Mouse (Mus musculus) heart, embryonic 13.5 days (tissue): ENCODE measurements at regions not wholly inside any gene's neighbourhood (a gene's known extent, or its start where the extent isn't known, plus 50 kb on each side); places are given as distances from the start of the nearest gene placed in this dataset.
"Not testable (repeated sequence)": the region's sequence is repeated elsewhere in the genome, so short reads cannot be mapped to it uniquely, and the experiment has no call there.

Experiments
- ATAC-seq: fragments of 200-750 bp; cut with Nextera tagmentation; 2 replicates; pipeline ENCODE4 v1.8.0; 2017; ENCODE audit warnings: moderate TSS enrichment; ENCODE audit not compliant: insufficient number of reproducible peaks, low FRiP score, low TSS enrichment; ENCODE audit errors: extremely low read depth
- H3K27ac ChIP-seq: fragments of 300-500 bp; sonication (generic); replicated peaks from 2 replicates; pipeline ENCODE4 v1.5.1; 2015; ENCODE audit warnings: moderate library complexity, mild to moderate bottlenecking, inconsistent platforms
- H3K27me3 ChIP-seq: fragments of 300-500 bp; sonication (generic); replicated peaks from 2 replicates; pipeline ENCODE4 v1.6.1; 2015; ENCODE audit warnings: mild to moderate bottlenecking, inconsistent platforms
- H3K36me3 ChIP-seq: fragments of 300-500 bp; sonication (generic); 2 replicates; pipeline ENCODE4 v1.6.1; 2015; ENCODE audit warnings: mild to moderate bottlenecking, inconsistent platforms
- H3K4me1 ChIP-seq: fragments of 300-500 bp; sonication (generic); 2 replicates; pipeline ENCODE4 v1.6.1; 2015; ENCODE audit warnings: inconsistent platforms
- H3K4me2 ChIP-seq: fragments of 300-500 bp; sonication (generic); 2 replicates; pipeline ENCODE4 v1.6.1; 2015; ENCODE audit warnings: inconsistent platforms, mild to moderate bottlenecking, moderate library complexity
- H3K4me3 ChIP-seq: fragments of 300-500 bp; sonication (generic); 2 replicates; pipeline ENCODE4 v1.5.1; 2015; ENCODE audit warnings: moderate library complexity, mild to moderate bottlenecking, inconsistent platforms
- H3K9ac ChIP-seq: fragments of 300-500 bp; sonication (generic); 2 replicates; pipeline ENCODE4 v1.6.1; 2015; ENCODE audit warnings: inconsistent platforms, mild to moderate bottlenecking, moderate library complexity
- H3K9me3 ChIP-seq: fragments of 300-500 bp; sonication (generic); 2 replicates; pipeline ENCODE4 v1.6.1; 2016; ENCODE audit warnings: inconsistent platforms
- WGBS: fragments of 180-500 bp; shearing (Covaris S2); methylation state at CpG from one replicate; pipeline ENCODE4 v1.1.7; 2015; ENCODE audit warnings: mixed read lengths; 5-methylcytosine and 5-hydroxymethylcytosine counted together

DNA sequence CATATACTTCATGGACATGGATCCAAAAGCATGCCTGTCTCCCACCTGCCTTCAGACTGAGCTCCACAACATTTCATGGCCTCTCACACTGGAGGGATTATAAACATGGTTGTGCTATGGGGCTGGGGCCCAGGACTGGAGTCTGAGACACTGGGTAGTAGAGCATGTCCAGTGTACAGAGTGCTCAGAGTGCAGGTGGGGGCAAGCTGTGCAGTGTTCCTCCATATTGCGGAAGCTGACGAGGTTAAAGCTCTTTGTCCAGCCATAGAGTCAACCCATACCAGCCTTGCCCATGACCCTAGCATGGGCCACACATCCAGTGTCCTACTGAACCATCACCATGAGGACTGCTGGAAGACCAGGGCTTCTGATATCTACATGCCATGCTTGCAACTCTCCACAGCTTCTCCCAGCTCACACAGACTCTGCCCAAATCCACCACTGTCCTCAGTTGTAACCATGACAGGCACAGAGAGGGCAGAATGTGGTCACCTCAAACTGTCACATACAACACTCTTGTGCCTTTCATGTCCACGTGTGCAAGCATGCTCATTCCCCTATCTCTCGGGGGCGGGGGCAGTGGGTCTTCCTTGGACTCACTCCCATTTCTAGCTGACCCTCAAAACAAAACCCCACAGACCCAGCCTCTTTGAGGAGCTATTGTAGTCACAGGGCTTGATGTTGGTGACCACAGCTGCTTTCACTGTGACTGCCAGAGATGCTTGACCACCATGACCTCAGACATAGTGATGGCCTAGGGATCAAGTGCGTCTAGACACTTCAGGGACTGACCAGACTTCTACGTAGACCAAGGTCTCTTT is 55.9 kb downstream of the Tmem121 start:
- H3K4me1 ChIP-seq: no peaks in the 10 kb centered on the region
- no peaks in the 10 kb centered on the region for H3K9me3 ChIP-seq
- no peaks in the 10 kb centered on the region for H3K27me3 ChIP-seq
- ATAC-seq: no peak
- WGBS: 76% methylated on average over 7 of the region's 7 CpGs
- no peak overlapping the region for H3K4me3 ChIP-seq
- no peaks in the 10 kb centered on the region for H3K36me3 ChIP-seq
- H3K4me2 ChIP-seq: no peak overlapping the region
- no peak overlapping the region for H3K9ac ChIP-seq
- no peak overlapping the region for H3K27ac ChIP-seq

DNA sequence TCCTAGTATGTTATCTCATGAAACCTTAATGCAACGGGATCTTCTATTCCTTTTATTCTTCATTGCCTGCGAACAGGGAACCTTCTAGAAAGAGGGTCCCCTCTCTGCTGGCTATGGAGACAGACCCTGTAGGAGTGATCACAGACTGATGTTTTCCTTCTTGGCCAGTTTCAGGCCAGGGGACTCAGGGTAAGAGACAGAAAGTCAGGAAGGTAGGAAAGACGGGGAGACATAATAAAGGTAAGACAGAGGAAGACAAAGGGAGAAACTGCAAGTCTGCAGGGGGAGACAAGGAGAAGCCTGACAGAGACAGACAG is 56.4 kb downstream of the Tmem121 start:
- H3K27me3 ChIP-seq: no peaks in the 10 kb centered on the region
- no peaks in the 10 kb centered on the region for H3K4me1 ChIP-seq
- 69% methylated on average over 3 of the region's 3 CpGs for WGBS
- ATAC-seq: no peak
- H3K9ac ChIP-seq: no peak overlapping the region
- H3K4me3 ChIP-seq: no peak overlapping the region
- H3K9me3 ChIP-seq: no peaks in the 10 kb centered on the region
- no peaks in the 10 kb centered on the region for H3K36me3 ChIP-seq
- no peak overlapping the region for H3K4me2 ChIP-seq
- H3K27ac ChIP-seq: no peak overlapping the region

DNA sequence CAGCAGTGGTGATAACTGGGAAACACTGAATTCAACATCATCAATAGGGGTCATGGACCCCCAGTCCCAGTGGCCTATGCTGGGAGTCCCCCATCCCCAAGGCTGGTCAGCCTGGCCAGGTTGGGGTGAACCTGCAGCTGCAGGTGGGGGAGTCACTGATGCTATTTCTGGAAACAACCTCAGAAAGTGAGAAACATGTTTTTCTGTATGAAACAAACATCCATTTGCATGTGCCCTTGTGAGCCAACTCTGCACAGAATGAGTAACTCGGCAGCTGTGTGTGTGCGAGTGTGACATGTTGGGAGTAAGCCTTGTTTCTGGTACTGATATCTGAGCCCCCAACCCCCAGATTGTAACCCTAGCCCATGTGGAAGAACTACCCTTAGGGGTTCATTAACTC is 59.0 kb downstream of the Tmem121 start:
- ATAC-seq: no peak
- Histone ChIP-seq H3K27me3 (no peaks in the 10 kb centered on the region), H3K36me3 (no peaks in the 10 kb centered on the region), H3K9ac (no peak overlapping the region), H3K27ac (no peak overlapping the region), H3K4me2 (no peak overlapping the region), H3K9me3 (no peaks in the 10 kb centered on the region), H3K4me3 (no peak overlapping the region), H3K4me1 (no peaks in the 10 kb centered on the region)
- WGBS: 89% methylated on average over 2 of the region's 2 CpGs

DNA sequence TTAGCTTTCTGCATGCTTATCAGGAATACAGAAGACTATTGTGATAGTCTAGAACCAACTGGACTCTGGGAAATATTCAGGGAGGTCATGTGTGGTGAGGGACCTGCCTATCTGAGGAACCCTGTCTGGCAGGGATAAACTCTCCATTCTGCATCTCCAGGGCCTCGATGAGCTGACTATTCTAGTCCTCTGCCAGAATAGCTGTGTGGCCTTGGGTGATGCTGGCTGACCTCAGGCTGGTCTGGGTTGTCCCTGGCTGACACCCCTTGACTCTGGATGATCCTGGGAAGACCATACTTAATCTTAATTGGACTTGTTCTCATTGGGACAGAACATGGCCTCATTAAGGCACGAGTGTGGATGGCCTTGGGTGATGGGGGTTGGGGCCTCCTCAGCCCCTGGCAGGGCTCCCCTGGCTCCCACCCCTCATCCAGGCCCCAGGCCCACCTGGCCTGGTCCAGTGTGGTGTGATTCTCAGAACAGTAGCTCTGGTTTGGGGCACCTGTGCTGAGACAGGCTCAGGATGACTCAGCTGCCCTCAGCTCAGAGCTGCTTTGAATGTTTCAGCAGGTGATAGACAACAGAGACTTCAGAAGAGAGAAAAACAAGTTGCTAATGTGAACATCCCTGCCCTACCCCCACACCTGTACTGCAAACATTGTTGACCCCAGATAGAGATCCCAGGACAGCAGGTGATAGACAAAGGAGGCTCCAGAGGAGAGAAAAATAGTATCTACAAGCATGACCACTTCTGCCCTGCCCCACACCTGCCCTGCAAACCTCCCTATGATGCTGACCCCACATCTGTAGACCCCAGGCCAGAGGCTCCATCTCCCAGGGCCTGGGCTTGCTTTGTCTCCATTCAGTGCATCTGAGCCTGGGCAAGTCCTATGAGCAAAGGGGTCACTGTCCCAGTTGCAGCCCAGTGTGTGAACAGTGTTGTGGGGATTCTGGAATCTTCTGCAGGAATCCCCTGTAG is 68.0 kb downstream of the Tmem121 start:
- H3K27me3 ChIP-seq, ATAC-seq, H3K4me1 ChIP-seq, H3K9ac ChIP-seq, H3K4me2 ChIP-seq, H3K4me3 ChIP-seq, H3K36me3 ChIP-seq, H3K27ac ChIP-seq, H3K9me3 ChIP-seq: not testable (repeated sequence)
- 43% methylated on average over 2 of the region's 2 CpGs for WGBS

DNA sequence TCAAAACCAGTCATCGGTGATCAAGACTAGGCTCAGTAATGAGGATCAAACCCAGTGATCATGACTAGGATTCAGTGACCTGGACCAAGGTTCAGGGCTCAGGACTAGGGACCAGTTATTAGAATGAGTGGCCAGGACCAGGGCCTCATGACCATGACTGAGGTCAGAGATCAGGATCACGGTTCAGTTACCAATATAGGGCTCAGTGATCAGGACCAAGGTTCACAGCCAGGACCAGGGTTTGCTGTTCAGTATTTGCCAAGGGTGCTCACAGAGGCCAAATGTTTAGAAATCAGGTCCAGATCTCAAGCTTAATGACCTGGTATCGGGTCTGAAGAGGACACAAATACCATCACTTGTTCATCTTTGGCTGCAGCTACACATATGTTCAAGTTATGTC is 69.6 kb downstream of the Tmem121 start:
- no peaks in the 10 kb centered on the region for H3K4me1 ChIP-seq
- H3K4me3 ChIP-seq: no peak overlapping the region
- 78% methylated on average over 3 of the region's 3 CpGs for WGBS
- H3K9me3 ChIP-seq: no peaks in the 10 kb centered on the region
- H3K27me3 ChIP-seq: no peaks in the 10 kb centered on the region
- no peak for ATAC-seq
- no peaks in the 10 kb centered on the region for H3K36me3 ChIP-seq
- H3K9ac ChIP-seq: no peak overlapping the region
- no peak overlapping the region for H3K27ac ChIP-seq
- H3K4me2 ChIP-seq: no peak overlapping the region

DNA sequence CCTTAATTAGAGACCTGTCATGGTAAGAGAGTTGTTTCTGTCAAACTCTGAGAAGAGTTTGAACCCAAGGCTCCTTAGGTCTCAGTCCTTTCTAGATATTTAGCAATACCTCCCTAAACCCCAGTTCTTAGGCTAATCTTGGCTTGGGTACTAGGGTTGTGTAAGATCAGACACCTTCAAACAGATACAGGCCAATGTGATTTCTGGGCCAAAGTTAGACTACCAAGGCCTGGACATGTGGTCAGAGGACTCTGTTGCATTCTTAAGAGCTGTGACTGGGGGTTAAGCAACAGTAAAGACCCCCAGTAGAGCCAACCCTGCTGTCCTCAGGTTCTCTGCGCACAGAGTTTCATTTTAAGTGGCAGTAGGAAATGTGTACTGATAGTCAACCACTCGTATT is 70.9 kb downstream of the Tmem121 start:
- H3K4me1 ChIP-seq: no peaks in the 10 kb centered on the region
- no peaks in the 10 kb centered on the region for H3K36me3 ChIP-seq
- H3K27me3 ChIP-seq: no peaks in the 10 kb centered on the region
- ATAC-seq: no peak
- no peak overlapping the region for H3K4me2 ChIP-seq
- 67% methylated on average over 2 of the region's 2 CpGs for WGBS
- H3K9me3 ChIP-seq: no peaks in the 10 kb centered on the region
- no peak overlapping the region for H3K9ac ChIP-seq
- no peak overlapping the region for H3K4me3 ChIP-seq
- no peak overlapping the region for H3K27ac ChIP-seq

DNA sequence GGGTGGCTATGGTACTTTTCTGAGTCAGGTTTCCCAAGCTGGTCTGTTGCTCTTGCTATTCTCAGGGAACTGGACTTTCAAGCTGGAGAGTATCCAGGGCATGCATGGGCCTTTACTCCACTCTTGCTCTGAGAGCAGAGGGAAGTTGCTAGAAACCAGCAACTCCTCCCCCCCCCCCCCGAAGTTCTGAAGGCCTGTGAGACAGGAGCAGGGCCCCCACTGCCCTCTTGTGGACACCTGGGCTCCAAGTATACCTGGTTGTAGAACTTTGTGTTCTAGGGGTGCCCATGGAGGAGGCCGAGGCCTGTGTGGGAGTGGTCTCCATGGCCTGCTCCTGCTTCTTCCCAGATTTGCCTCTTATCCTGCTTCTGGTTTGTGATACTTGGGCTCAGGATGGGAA is 71.5 kb downstream of the Tmem121 start:
- 60% methylated on average over 2 of the region's 2 CpGs for WGBS
- ATAC-seq: no peak
- no peaks in the 10 kb centered on the region for H3K36me3 ChIP-seq
- H3K4me2 ChIP-seq: no peak overlapping the region
- no peaks in the 10 kb centered on the region for H3K9me3 ChIP-seq
- H3K4me3 ChIP-seq: no peak overlapping the region
- no peak overlapping the region for H3K9ac ChIP-seq
- no peaks in the 10 kb centered on the region for H3K27me3 ChIP-seq
- no peak overlapping the region for H3K27ac ChIP-seq
- H3K4me1 ChIP-seq: no peaks in the 10 kb centered on the region

DNA sequence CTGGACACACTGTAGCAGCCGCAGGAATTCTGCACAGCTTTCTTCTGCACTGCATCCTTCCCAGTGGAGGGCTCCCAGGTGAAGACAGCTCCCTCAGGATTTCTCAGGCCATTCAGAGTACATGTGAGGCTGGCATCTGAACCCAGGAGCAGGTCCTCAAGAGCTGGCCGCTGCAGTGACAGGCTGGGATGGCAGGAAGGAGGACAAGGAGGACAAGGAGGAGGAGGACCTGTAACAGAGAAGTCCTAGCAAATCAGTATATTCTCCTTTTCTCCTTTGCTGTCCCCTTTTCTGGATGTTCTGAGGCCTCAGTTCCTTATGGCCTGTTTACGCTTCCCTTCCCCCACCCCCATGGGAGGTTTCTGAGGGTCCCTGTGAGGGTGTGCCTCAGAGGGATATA is 73.7 kb downstream of the Tmem121 start:
- H3K4me1 ChIP-seq: no peaks in the 10 kb centered on the region
- no peak overlapping the region for H3K27ac ChIP-seq
- no peak overlapping the region for H3K4me3 ChIP-seq
- no peaks in the 10 kb centered on the region for H3K9me3 ChIP-seq
- ATAC-seq: no peak
- H3K27me3 ChIP-seq: no peaks in the 10 kb centered on the region
- no peaks in the 10 kb centered on the region for H3K36me3 ChIP-seq
- no peak overlapping the region for H3K4me2 ChIP-seq
- WGBS: 76% methylated on average over 3 of the region's 3 CpGs
- no peak overlapping the region for H3K9ac ChIP-seq

DNA sequence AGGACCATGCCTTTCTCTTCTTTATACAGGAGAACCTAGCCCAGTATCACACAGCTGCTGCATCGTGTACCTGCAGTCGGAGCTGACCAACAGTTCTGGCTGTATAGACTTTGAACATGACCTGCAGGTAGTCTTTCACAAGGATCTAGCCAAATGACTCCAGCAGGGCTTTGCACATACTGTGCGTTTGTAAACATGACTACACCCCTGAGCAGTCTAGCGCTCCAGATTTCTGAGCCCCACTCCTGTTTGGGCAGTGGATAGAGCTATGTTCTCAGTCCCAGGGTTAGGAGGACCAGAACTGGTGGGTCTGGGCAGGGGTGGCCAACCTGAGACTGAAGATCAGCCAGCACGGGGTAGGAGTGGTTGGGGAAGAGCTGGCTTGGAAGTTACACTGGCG is 74.6 kb downstream of the Tmem121 start:
- H3K4me2 ChIP-seq: no peak overlapping the region
- H3K36me3 ChIP-seq: no peaks in the 10 kb centered on the region
- H3K27ac ChIP-seq: no peak overlapping the region
- 82% methylated on average over 6 of the region's 6 CpGs for WGBS
- no peaks in the 10 kb centered on the region for H3K4me1 ChIP-seq
- ATAC-seq: no peak
- no peaks in the 10 kb centered on the region for H3K9me3 ChIP-seq
- no peaks in the 10 kb centered on the region for H3K27me3 ChIP-seq
- H3K9ac ChIP-seq: no peak overlapping the region
- no peak overlapping the region for H3K4me3 ChIP-seq

DNA sequence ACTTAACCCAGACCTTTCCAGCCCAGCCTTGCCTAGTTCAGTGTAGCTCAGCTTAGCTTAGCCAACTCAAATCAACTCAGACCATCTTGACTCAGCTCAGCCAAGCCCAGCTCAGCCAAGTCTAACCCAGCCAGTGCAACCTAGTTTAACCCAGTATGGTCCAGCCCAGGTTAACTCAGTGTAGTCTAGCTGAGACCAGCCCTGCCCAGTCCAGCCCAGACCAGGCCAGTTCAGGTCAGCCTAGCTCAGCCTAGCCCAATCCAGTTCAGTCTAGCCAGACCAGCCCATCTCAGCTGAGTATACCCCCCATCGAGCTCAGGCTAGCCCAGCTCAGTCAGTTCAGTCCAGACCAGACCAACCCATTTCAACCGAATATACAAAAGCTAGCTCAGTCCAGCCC is 90.2 kb downstream of the Tmem121 start:
- WGBS: 65% methylated on average over 2 of the region's 2 CpGs
- no peak overlapping the region for H3K27ac ChIP-seq
- H3K4me1 ChIP-seq: no peaks in the 10 kb centered on the region
- no peaks in the 10 kb centered on the region for H3K9me3 ChIP-seq
- H3K27me3 ChIP-seq: no peaks in the 10 kb centered on the region
- H3K4me2 ChIP-seq: no peak overlapping the region
- H3K36me3 ChIP-seq: no peaks in the 10 kb centered on the region
- no peak overlapping the region for H3K9ac ChIP-seq
- no peak for ATAC-seq
- H3K4me3 ChIP-seq: no peak overlapping the region

DNA sequence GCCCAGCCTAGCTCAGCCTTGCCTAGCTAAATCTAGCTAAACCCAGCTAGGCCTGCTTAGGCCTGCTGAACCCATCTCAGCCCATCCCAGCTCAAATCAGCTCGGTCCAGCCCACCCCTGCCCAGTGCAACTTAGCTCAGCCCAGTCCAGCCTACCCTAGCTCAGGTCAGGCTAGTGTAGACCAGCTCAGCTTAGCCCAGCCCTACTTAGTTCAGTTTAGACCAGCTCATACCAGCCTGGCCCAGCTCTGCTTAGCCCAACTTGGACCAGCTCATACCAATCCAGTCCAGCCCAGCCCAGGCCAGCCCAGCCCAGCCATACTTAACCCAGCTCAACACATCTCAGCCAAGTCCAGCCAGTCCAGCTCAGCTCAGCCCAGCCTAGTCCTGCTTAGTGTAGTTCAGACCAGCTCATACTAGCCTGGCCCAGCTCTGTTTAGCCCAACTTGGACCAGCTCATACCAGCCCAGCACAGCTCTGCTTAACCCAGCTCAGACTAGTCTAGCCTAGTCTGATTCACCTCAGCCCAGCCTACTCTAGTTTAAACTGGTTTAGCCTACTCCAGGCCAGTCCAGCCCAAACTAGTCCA is 90.7 kb downstream of the Tmem121 start:
- Histone ChIP-seq H3K27me3 (no peaks in the 10 kb centered on the region), H3K9ac (no peak overlapping the region), H3K4me2 (no peak overlapping the region), H3K4me1 (no peaks in the 10 kb centered on the region), H3K36me3 (no peaks in the 10 kb centered on the region), H3K27ac (no peak overlapping the region), H3K9me3 (no peaks in the 10 kb centered on the region), H3K4me3 (no peak overlapping the region)
- ATAC-seq: no peak; the same call in 1 of the 2 replicates
- 78% methylated on average over 1 of the region's 1 CpGs for WGBS
